Mouse (Mus musculus): ENCODE measurements around the gene Rbfox1. TPM values are rescaled to one million over a fixed set of nuclear protein-coding genes. Genes with fewer than 3 reads are reported as not detected.
A peak's percentile ranks its signal among the peaks of the same experiment; 100 is the strongest.

The Rbfox1 gene
- polyA plus RNA-seq, 1 experiment from 2014 or later = 223 TPM

- Histone ChIP-seq H3K9me3 (no peaks in the 10 kb centered on the region), H3K27me3 (replicated peaks) (no peaks in the 10 kb centered on the region), H3K27ac (no peak overlapping the region), H3K36me3 (replicated peaks) (no peaks in the 10 kb centered on the region), H3K4me3 (no peak overlapping the region), H3K4me1 (no peaks in the 10 kb centered on the region), H3K4me2 (no peak overlapping the region), H3K9ac (no peak overlapping the region)
- ATAC-seq (replicated peaks) = no peak
- WGBS = 77% methylated on average over 7 of the region's 7 CpGs
These were observed 386.6 kb downstream of the Rbfox1 start for GRCm38 (mm10) chr16:6271596-6272370.

- 89% methylated on average over 4 of the region's 4 CpGs for WGBS
- no peak overlapping the region for H3K4me3 ChIP-seq
- peaks cover 21% of the 10 kb centered on the region for H3K4me1 ChIP-seq
- ATAC-seq (replicated peaks) = no peak
- H3K36me3 ChIP-seq (replicated peaks) = no peaks in the 10 kb centered on the region
- H3K27ac ChIP-seq = no peak overlapping the region
- no peaks in the 10 kb centered on the region for H3K27me3 ChIP-seq (replicated peaks)
- H3K4me2 ChIP-seq = no peak overlapping the region
- H3K9ac ChIP-seq = no peak overlapping the region
- H3K9me3 ChIP-seq = no peaks in the 10 kb centered on the region
These were observed 398.3 kb downstream of the Rbfox1 start for GRCm38 (mm10) chr16:6283496-6283895.

DNA sequence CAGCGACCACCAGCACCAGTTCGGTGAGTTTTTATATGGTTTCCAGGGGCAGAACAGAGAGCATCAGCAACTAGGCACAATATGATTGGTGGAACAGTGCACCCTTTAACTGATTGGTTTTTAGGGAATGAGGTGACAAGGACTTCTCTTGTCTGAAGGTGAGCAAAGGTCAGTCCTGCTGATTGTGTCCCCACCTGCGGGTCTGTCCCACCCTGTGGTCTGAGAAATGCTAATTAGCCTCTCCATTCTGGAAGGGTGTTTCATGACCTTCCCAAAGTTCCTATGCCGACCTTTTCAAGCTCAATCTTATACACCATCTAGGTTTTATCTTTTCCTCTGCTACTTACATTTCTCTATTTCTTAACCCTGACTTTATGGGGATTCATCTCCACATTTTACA is 399.2 kb downstream of the Rbfox1 start:
- H3K9me3 ChIP-seq = no peaks in the 10 kb centered on the region
- no peak overlapping the region for H3K4me2 ChIP-seq
- no peaks in the 10 kb centered on the region for H3K27me3 ChIP-seq (replicated peaks)
- no peaks in the 10 kb centered on the region for H3K36me3 ChIP-seq (replicated peaks)
- H3K4me3 ChIP-seq = no peak overlapping the region
- H3K9ac ChIP-seq = no peak overlapping the region
- 63% methylated on average over 4 of the region's 4 CpGs for WGBS
- no peak for ATAC-seq (replicated peaks)
- no peak overlapping the region for H3K27ac ChIP-seq
- peaks cover 21% of the 10 kb centered on the region for H3K4me1 ChIP-seq

DNA sequence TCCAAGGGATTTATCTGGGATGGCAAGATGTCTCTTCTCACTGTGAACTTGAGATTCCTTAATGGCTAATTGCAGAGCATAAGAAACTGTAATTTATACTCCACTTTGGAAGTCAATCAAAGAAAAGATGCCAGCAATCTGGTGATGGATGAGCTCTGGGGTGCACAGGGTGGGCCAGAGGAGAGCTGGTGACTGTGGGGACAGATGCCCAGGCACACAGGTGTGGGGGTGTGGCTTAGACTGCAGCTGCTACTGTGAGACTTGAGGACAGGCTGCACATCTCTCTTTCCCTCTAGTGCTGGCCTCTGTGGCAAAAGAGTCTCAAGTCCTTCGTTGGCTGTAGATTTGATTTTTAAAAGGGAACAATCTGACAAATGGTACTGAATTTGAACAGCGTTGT is 402.5 kb downstream of the Rbfox1 start:
- H3K27me3 ChIP-seq (replicated peaks) = no peaks in the 10 kb centered on the region
- no peaks in the 10 kb centered on the region for H3K9me3 ChIP-seq
- 62% methylated on average over 2 of the region's 2 CpGs for WGBS
- no peak overlapping the region for H3K9ac ChIP-seq
- H3K4me2 ChIP-seq = no peak overlapping the region
- H3K4me3 ChIP-seq = no peak overlapping the region
- no peak for ATAC-seq (replicated peaks)
- 0 out of 2 replicates have a peak overlapping the region, but pooled peaks have one; percentile 11 for H3K27ac ChIP-seq
- no peaks in the 10 kb centered on the region for H3K36me3 ChIP-seq (replicated peaks)
- H3K4me1 ChIP-seq = peaks cover 21% of the 10 kb centered on the region

GRCm38 (mm10) chr16:6300112-6300511 is 415.0 kb downstream of the Rbfox1 start:
- Histone ChIP-seq H3K9me3 (no peaks in the 10 kb centered on the region), H3K4me2 (no peak overlapping the region), H3K27ac (no peak overlapping the region), H3K36me3 (replicated peaks) (no peaks in the 10 kb centered on the region), H3K27me3 (replicated peaks) (no peaks in the 10 kb centered on the region), H3K9ac (no peak overlapping the region), H3K4me1 (no peaks in the 10 kb centered on the region), H3K4me3 (no peak overlapping the region)
- WGBS = 82% methylated on average over 5 of the region's 5 CpGs
- ATAC-seq (replicated peaks) = no peak

GRCm38 (mm10) chr16:6303082-6303481 is 417.9 kb downstream of the Rbfox1 start:
- Histone ChIP-seq H3K9me3 (no peaks in the 10 kb centered on the region), H3K4me1 (no peaks in the 10 kb centered on the region), H3K9ac (no peak overlapping the region), H3K36me3 (replicated peaks) (no peaks in the 10 kb centered on the region), H3K4me3 (no peak overlapping the region), H3K4me2 (no peak overlapping the region), H3K27ac (no peak overlapping the region), H3K27me3 (replicated peaks) (no peaks in the 10 kb centered on the region)
- WGBS = 57% methylated on average over 1 of the region's 1 CpGs
- ATAC-seq (replicated peaks) = no peak

- Histone ChIP-seq H3K27me3 (replicated peaks) (no peaks in the 10 kb centered on the region), H3K27ac (no peak overlapping the region), H3K36me3 (replicated peaks) (no peaks in the 10 kb centered on the region), H3K4me1 (no peaks in the 10 kb centered on the region), H3K9me3 (no peaks in the 10 kb centered on the region), H3K4me3 (no peak overlapping the region), H3K4me2 (no peak overlapping the region), H3K9ac (no peak overlapping the region)
- ATAC-seq (replicated peaks) = no peak
These were observed 424.8 kb downstream of the Rbfox1 start for GRCm38 (mm10) chr16:6309940-6310339.

DNA sequence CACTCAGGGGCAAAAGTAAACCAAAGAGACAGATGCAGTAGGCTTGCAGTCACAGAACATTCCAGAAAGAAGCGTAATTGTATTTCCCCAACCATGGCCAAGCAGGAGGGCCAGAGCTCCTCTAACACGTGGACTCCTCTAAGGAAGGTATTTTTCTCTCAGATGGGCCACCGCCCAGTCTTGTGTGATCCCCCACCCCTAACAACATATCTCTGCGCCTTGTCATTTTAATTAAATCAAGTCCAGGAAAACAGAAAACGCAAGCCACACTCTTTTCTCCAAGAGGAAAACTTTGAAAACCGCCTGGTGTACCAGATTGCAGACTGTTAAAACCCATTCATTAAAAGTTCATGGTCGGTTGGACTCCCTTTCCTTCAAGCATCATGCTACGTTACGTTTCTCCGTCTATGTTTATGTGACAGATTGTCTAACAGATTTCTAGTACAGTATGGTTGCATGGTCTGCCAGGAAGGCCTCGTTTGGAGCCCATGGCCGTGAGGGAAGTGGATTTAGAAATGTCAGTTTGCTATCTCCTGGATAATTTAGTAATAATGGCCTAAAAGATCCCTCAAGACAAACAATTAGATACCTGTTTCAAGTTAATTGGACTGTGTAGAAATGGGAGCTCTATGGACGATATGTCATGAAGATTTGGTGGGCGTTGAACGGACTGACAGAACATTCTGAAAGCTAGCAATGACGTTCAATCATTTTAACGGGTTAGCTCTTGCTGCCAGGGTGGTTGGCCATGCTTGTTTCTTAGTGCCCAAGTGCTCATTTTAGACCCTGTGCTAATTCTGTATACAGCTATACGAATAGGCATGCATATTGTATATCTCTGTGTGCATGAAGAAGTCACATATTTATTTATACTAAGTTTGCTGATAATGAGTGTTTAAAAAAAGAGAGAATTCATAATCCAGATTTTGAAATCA is 425.9 kb downstream of the Rbfox1 start:
- Histone ChIP-seq H3K36me3 (replicated peaks) (no peaks in the 10 kb centered on the region), H3K9me3 (no peaks in the 10 kb centered on the region), H3K4me1 (no peaks in the 10 kb centered on the region), H3K9ac (no peak overlapping the region), H3K4me3 (no peak overlapping the region), H3K27ac (no peak overlapping the region), H3K27me3 (replicated peaks) (no peaks in the 10 kb centered on the region), H3K4me2 (no peak overlapping the region)
- ATAC-seq (replicated peaks) = no peak
- WGBS = 80% methylated on average over 18 of the region's 18 CpGs

DNA sequence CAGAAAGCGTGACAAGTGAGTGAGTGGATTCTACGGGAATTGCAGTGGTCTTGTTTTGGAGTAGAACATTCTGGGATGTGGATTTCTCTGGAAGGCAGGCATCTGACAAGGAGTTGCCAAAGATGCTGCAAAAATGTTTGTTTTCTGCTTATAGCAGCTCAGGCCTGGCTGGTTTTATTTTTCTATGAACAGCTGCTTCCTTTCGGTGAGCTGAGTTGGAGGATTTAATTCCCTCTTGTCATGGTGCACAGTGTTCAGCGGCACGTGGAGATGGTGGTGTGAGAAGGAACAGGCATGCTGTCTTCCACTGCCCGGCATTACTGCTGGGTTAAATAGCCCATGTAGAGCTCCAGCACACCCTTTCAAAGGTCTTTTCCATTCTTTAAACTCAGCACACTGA is 428.5 kb downstream of the Rbfox1 start:
- Histone ChIP-seq H3K4me3 (no peak overlapping the region), H3K36me3 (replicated peaks) (no peaks in the 10 kb centered on the region), H3K4me1 (no peaks in the 10 kb centered on the region), H3K27me3 (replicated peaks) (no peaks in the 10 kb centered on the region), H3K9ac (no peak overlapping the region), H3K4me2 (no peak overlapping the region), H3K9me3 (no peaks in the 10 kb centered on the region), H3K27ac (no peak overlapping the region)
- ATAC-seq (replicated peaks) = no peak
- 77% methylated on average over 6 of the region's 6 CpGs for WGBS

GRCm38 (mm10) chr16:6324832-6325231 is 439.7 kb downstream of the Rbfox1 start:
- 17% methylated on average over 1 of the region's 1 CpGs for WGBS

GRCm38 (mm10) chr16:6331400-6331939 is 446.3 kb downstream of the Rbfox1 start:
- H3K27me3 ChIP-seq (replicated peaks) = no peaks in the 10 kb centered on the region
- H3K27ac ChIP-seq = no peak overlapping the region
- no peaks in the 10 kb centered on the region for H3K9me3 ChIP-seq
- no peak overlapping the region for H3K9ac ChIP-seq
- WGBS = 45% methylated on average over 10 of the region's 10 CpGs
- H3K36me3 ChIP-seq (replicated peaks) = no peaks in the 10 kb centered on the region
- H3K4me1 ChIP-seq = no peaks in the 10 kb centered on the region
- no peak for ATAC-seq (replicated peaks)
- no peak overlapping the region for H3K4me3 ChIP-seq
- no peak overlapping the region for H3K4me2 ChIP-seq

More at GRCm38 (mm10) chr16:6324832-6325231, 439.7 kb downstream of the Rbfox1 start:
- Histone ChIP-seq H3K27ac (no peak overlapping the region), H3K36me3 (replicated peaks) (no peaks in the 10 kb centered on the region), H3K9ac (no peak overlapping the region), H3K4me2 (no peak overlapping the region), H3K4me1 (no peaks in the 10 kb centered on the region), H3K4me3 (no peak overlapping the region), H3K27me3 (replicated peaks) (no peaks in the 10 kb centered on the region), H3K9me3 (no peaks in the 10 kb centered on the region)
- no peak for ATAC-seq (replicated peaks)

GRCm38 (mm10) chr16:6333273-6333672 is 448.1 kb downstream of the Rbfox1 start:
- 68% methylated on average over 2 of the region's 2 CpGs for WGBS
- ATAC-seq (replicated peaks) = no peak
- H3K27ac ChIP-seq = no peak overlapping the region

More at GRCm38 (mm10) chr16:6333273-6333672, 448.1 kb downstream of the Rbfox1 start:
- Histone ChIP-seq H3K4me2 (no peak overlapping the region), H3K36me3 (replicated peaks) (no peaks in the 10 kb centered on the region), H3K4me1 (no peaks in the 10 kb centered on the region), H3K27me3 (replicated peaks) (0 out of 2 replicates have a peak, but pooled peaks cover 2% of the 10 kb centered on the region), H3K4me3 (no peak overlapping the region), H3K9me3 (no peaks in the 10 kb centered on the region), H3K9ac (no peak overlapping the region)
